Mouse (Mus musculus) liver, embryonic 14.5 days (tissue): Measurements from ENCODE around the gene Cdkn1b. TPM values are rescaled to one million over a fixed set of nuclear protein-coding genes. Genes with fewer than 3 reads are reported as not detected.

Source experiments
- ATAC-seq: fragments of 200-750 bp; cut with Nextera tagmentation; 2 replicates; pipeline ENCODE4 v1.8.0; 2017; ENCODE audit warnings: moderate number of reproducible peaks, mild to moderate bottlenecking, moderate library complexity; ENCODE audit not compliant: insufficient read depth
- DNase-seq, 3 experiments: peaks; one replicate each; pipeline ENCODE4 v3.0.0-alpha.2; 2012 to 2013; ENCODE audit warnings: low read depth in 3 of 3, low spot score in 3 of 3
- H3K27ac ChIP-seq: fragments of 300-500 bp; sonication (generic); 2 replicates; pipeline ENCODE4 v1.5.1; 2014; ENCODE audit warnings: moderate library complexity, mild to moderate bottlenecking, control low read depth, inconsistent platforms
- H3K27me3 ChIP-seq: fragments of 300-500 bp; sonication (generic); 2 replicates; pipeline ENCODE4 v1.6.1; 2014; ENCODE audit warnings: mild to moderate bottlenecking, low read length, moderate library complexity; ENCODE audit not compliant: control insufficient read depth, insufficient read depth
- H3K36me3 ChIP-seq: fragments of 300-500 bp; sonication (generic); replicated peaks from 2 replicates; pipeline ENCODE4 v1.6.1; 2014; ENCODE audit warnings: low read depth; ENCODE audit not compliant: control insufficient read depth, insufficient read depth
- H3K4me1 ChIP-seq, 2 experiments: fragments of 200-500 bp in 1 of 2; fragments of 300-500 bp in 1 of 2; sonication (generic) in 1 of 2; replicated peaks; 2 replicates each; pipeline ENCODE4 v1.6.1; 2012 to 2014; ENCODE audit warnings: antibody characterized with exemption in 1 of 2, inconsistent platforms in 1 of 2, low read length in 1 of 2; ENCODE audit not compliant: control insufficient read depth in 2 of 2, insufficient read depth in 2 of 2
- H3K4me2 ChIP-seq: fragments of 300-500 bp; sonication (generic); 2 replicates; pipeline ENCODE4 v1.6.1; 2014; ENCODE audit warnings: low read depth, mild to moderate bottlenecking, control low read depth, moderate library complexity
- H3K4me3 ChIP-seq, 2 experiments: fragments of 200-500 bp in 1 of 2; fragments of 300-500 bp in 1 of 2; sonication (generic) in 1 of 2; 2 replicates each; pipeline ENCODE4 v1.5.1; 2012 to 2014; ENCODE audit warnings: low read depth in 2 of 2, low read length in 2 of 2, mild to moderate bottlenecking in 2 of 2, control low read depth in 1 of 2, inconsistent platforms in 1 of 2, moderate library complexity in 1 of 2; ENCODE audit not compliant: insufficient read depth in 1 of 2
- H3K9ac ChIP-seq: fragments of 300-500 bp; sonication (generic); replicated peaks from 2 replicates; pipeline ENCODE4 v1.6.1; 2014; ENCODE audit warnings: mild to moderate bottlenecking, control low read depth, moderate library complexity
- H3K9me3 ChIP-seq: fragments of 300-500 bp; sonication (generic); 2 replicates; pipeline ENCODE4 v1.6.1; 2016; ENCODE audit warnings: low read length, mixed read lengths; ENCODE audit not compliant: control insufficient read depth
- CTCF ChIP-seq: IDR thresholded peaks from 2 replicates; pipeline ENCODE4 v1.5.1; 2016; ENCODE audit warnings: antibody characterized with exemption, low read depth, control low read depth
- EP300 ChIP-seq: IDR thresholded peaks from 2 replicates; pipeline ENCODE4 v1.6.1; 2016; ENCODE audit warnings: antibody characterized with exemption, low read depth
- WGBS: fragments of 180-500 bp; shearing (Covaris S2); extraction: QIAGEN DNeasy Blood & Tissue Kit; methylation state at CpG from one replicate; pipeline ENCODE4 v1.1.7; 2014; ENCODE audit not compliant: insufficient replicate concordance; 5-methylcytosine and 5-hydroxymethylcytosine counted together
- polyA plus RNA-seq, 2 experiments: library from polyadenylated mRNA; depleted of rRNA in 1 of 2; stranded (reverse) in 1 of 2; unstranded in 1 of 2; fragments of >200 nt; fragmentation: Nextera tagmentation in 1 of 2; extraction: Ambion mirVana in 1 of 2; gene quantifications; 2 replicates each; pipeline versions ENCODE4 v1.2.1 to v1.2.3; 2012 to 2014

The Cdkn1b gene
- polyA plus RNA-seq, 2 experiments = 12.2 to 12.6 TPM

GRCm38 (mm10) chr6:134932486-134933206, 12.4 kb downstream of the Cdkn1b start:
- H3K27me3 ChIP-seq = no peaks in the 10 kb centered on the region
- peak overlapping the region in 1 of 2 experiments; percentile 27; a peak in 3 of 4 replicates for H3K4me3 ChIP-seq
- TF ChIP-seq CTCF = no peak
- TF ChIP-seq EP300 = no peak
- H3K4me1 ChIP-seq = peaks cover 26 to 29% of the 10 kb centered on the region in 2 experiments
- peaks cover 29% of the 10 kb centered on the region for H3K36me3 ChIP-seq
- H3K9me3 ChIP-seq = no peaks in the 10 kb centered on the region
- H3K9ac ChIP-seq = no peak overlapping the region; the same call in none of the 2 replicates
- peak overlapping the region; percentile 99 for H3K4me2 ChIP-seq
- ATAC-seq = no peak
- DNase-seq = no peak
- H3K27ac ChIP-seq = no peak overlapping the region
- 74% methylated on average over 12 of the region's 12 CpGs for WGBS

DNA sequence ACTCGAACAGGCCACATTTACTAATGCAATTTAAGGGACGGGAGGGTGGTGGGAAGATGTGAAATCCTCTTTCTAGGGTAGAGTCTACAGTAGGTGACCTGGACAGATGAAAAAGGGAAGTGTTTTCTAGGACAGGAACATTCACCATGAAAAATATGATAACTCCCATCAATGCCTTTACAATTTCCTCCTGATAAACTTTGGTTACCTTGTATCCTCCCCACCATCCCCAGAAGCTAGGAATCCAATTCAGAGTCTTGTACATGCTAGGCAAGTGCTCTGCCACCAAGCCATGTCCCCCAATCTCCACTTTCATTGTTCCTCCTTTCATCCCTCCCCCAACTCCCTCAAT, 13.0 kb downstream of the Cdkn1b start:
- Histone ChIP-seq H3K27ac (no peak overlapping the region), H3K4me2 (peak overlapping the region; percentile 99), H3K36me3 (peaks cover 29% of the 10 kb centered on the region), H3K9me3 (no peaks in the 10 kb centered on the region), H3K4me3 (peak overlapping the region in 1 of 2 experiments; percentile 27; a peak in 2 of 4 replicates), H3K27me3 (no peaks in the 10 kb centered on the region), H3K4me1 (peaks cover 26 to 30% of the 10 kb centered on the region in 2 experiments), H3K9ac (no peak overlapping the region; the same call in 1 of the 2 replicates)
- whole genome bisulfite sequencing = 61% methylated on average over 2 of the region's 2 CpGs
- DNase-seq (no peak), ATAC-seq (no peak)
- TF ChIP-seq EP300 (no peak), CTCF (no peak)

GRCm38 (mm10) chr6:134934305-134934704, 14.1 kb downstream of the Cdkn1b start:
- no peaks in the 10 kb centered on the region for H3K27me3 ChIP-seq
- H3K27ac ChIP-seq = no peak overlapping the region
- no peak for ATAC-seq
- WGBS = 64% methylated on average over 5 of the region's 5 CpGs
- TF ChIP-seq CTCF (no peak), EP300 (no peak)
- no peak overlapping the region for H3K4me2 ChIP-seq
- DNase-seq = no peak
- peaks cover 32% of the 10 kb centered on the region for H3K36me3 ChIP-seq
- no peaks in the 10 kb centered on the region for H3K9me3 ChIP-seq
- H3K4me1 ChIP-seq = peaks cover 26 to 33% of the 10 kb centered on the region in 2 experiments
- no peak overlapping the region for H3K9ac ChIP-seq
- H3K4me3 ChIP-seq = no peak overlapping the region

DNA sequence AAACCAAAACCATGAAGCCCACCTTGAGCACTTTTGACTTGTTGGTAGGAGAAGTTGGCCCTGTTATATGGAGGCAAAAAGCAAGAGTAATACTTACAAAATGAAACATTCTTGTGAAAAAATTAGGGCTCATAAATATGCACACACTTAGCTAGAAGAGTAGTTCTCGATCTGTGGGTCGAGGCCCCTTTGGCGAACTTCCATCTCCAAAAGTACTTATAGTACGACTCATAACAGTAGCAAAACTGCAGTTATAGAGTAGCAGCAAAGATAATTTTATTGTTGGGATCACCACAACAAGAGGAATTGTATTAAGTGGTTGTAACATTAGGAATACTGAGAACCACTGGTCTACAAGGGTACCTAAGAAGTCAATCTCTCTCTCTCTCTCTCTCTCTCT, 19.6 kb downstream of the Cdkn1b start:
- no peak overlapping the region for H3K27ac ChIP-seq
- WGBS = 94% methylated on average over 4 of the region's 4 CpGs

GRCm38 (mm10) chr6:134943759-134944407, 23.7 kb downstream of the Cdkn1b start:
- H3K36me3 ChIP-seq = peaks cover 63% of the 10 kb centered on the region
- no peak for DNase-seq
- TF ChIP-seq CTCF (no peak), EP300 (no peak)

More for the DNA sequence above, 19.6 kb downstream of the Cdkn1b start:
- H3K9me3 ChIP-seq = no peaks in the 10 kb centered on the region
- H3K4me1 ChIP-seq = peaks cover 0 to 4% of the 10 kb centered on the region in 2 experiments; a peak in 3 of 4 replicates
- TF ChIP-seq CTCF = no peak
- TF ChIP-seq EP300 = no peak
- no peaks in the 10 kb centered on the region for H3K27me3 ChIP-seq
- peaks cover 56% of the 10 kb centered on the region for H3K36me3 ChIP-seq
- no peak overlapping the region for H3K4me3 ChIP-seq
- ATAC-seq (no peak), DNase-seq (no peak)
- no peak overlapping the region for H3K9ac ChIP-seq
- no peak overlapping the region for H3K4me2 ChIP-seq

More at GRCm38 (mm10) chr6:134943759-134944407, 23.7 kb downstream of the Cdkn1b start:
- Histone ChIP-seq H3K27me3 (no peaks in the 10 kb centered on the region), H3K9ac (no peak overlapping the region), H3K9me3 (no peaks in the 10 kb centered on the region), H3K4me1 (peaks cover 0 to 7% of the 10 kb centered on the region in 2 experiments; a peak in 3 of 4 replicates), H3K27ac (no peak overlapping the region), H3K4me2 (no peak overlapping the region), H3K4me3 (no peak overlapping the region)
- 88% methylated on average over 13 of the region's 13 CpGs for WGBS
- no peak for ATAC-seq
